Mouse (Mus musculus): ENCODE results near the gene Chkb. TPM values are rescaled to one million over a fixed set of nuclear protein-coding genes. Genes with fewer than 3 reads are reported as not detected.

Chkb gene
- total and polyA plus RNA-seq, 2 experiments from 2014 or later = 78.3 to 130 TPM

GRCm38 (mm10) chr15:89461321-89461720, 31.6 kb upstream of the Chkb start:
- Histone ChIP-seq H3K27ac (ENCODE audit: low read depth) (no peak overlapping the region), H3K4me2 (ENCODE audit: low read depth, low read length) (no peak overlapping the region), H3K4me1 (ENCODE audit: control insufficient read depth, insufficient read depth) (no peaks in the 10 kb centered on the region), H3K27me3 (ENCODE audit: control insufficient read depth, insufficient read depth, low read length) (peaks cover 13% of the 10 kb centered on the region; the same call in 1 of the 2 replicates), H3K4me3 (ENCODE audit: low read depth, low read length) (no peak overlapping the region), H3K9ac (replicated peaks; ENCODE audit: low read depth, low read length) (no peak overlapping the region), H3K36me3 (replicated peaks; ENCODE audit: control insufficient read depth, insufficient read depth, low read length) (no peaks in the 10 kb centered on the region), H3K9me3 (replicated peaks; ENCODE audit: control insufficient read depth, low read length) (no peaks in the 10 kb centered on the region)
- ATAC-seq (ENCODE audit: insufficient read depth, low read depth) (no peak), DNase-seq (ENCODE audit: low spot score) (no peak)
- TF ChIP-seq CTCF (IDR thresholded peaks at IDR 0.05; ENCODE audit: low read depth) (no peak), EP300 (IDR thresholded peaks at IDR 0.05; ENCODE audit: low read depth) (no peak)
- 59% methylated on average over 15 of the region's 15 CpGs for WGBS

DNA sequence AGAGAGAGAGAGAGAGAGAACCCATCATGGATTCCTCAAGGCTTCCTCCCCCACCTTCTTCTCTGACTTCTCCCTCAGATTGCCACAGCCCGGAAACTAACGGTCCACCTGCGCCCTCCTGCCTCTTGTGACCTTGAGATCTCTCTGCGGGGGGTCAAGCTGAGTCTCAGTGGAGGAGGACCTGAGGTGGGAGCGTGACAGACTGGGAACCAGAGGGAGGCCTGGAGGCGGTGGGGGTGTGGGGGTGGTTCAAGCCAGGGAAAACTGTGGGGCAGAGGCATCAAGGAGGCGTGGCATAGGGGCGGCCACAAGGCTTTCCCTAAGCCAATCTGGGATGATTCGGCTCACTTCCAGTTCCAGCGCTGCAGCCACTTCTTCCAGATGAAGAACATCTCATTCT, 30.6 kb upstream of the Chkb start:
- DNase-seq (ENCODE audit: low spot score) (no peak), ATAC-seq (ENCODE audit: insufficient read depth, low read depth) (no peak)
- no peaks in the 10 kb centered on the region for H3K9me3 ChIP-seq (replicated peaks; ENCODE audit: control insufficient read depth, low read length)
- TF ChIP-seq EP300 (IDR thresholded peaks at IDR 0.05; ENCODE audit: low read depth) = no peak
- no peak for TF ChIP-seq CTCF (IDR thresholded peaks at IDR 0.05; ENCODE audit: low read depth)
- H3K27ac ChIP-seq (ENCODE audit: low read depth) = no peak overlapping the region
- H3K4me1 ChIP-seq (ENCODE audit: control insufficient read depth, insufficient read depth) = no peaks in the 10 kb centered on the region
- H3K4me2 ChIP-seq (ENCODE audit: low read depth, low read length) = no peak overlapping the region
- 59% methylated on average over 9 of the region's 10 CpGs for WGBS
- H3K9ac ChIP-seq (replicated peaks; ENCODE audit: low read depth, low read length) = no peak overlapping the region
- peaks cover 23% of the 10 kb centered on the region for H3K27me3 ChIP-seq (ENCODE audit: control insufficient read depth, insufficient read depth, low read length)
- H3K4me3 ChIP-seq (ENCODE audit: low read depth, low read length) = no peak overlapping the region
- no peaks in the 10 kb centered on the region for H3K36me3 ChIP-seq (replicated peaks; ENCODE audit: control insufficient read depth, insufficient read depth, low read length)

DNA sequence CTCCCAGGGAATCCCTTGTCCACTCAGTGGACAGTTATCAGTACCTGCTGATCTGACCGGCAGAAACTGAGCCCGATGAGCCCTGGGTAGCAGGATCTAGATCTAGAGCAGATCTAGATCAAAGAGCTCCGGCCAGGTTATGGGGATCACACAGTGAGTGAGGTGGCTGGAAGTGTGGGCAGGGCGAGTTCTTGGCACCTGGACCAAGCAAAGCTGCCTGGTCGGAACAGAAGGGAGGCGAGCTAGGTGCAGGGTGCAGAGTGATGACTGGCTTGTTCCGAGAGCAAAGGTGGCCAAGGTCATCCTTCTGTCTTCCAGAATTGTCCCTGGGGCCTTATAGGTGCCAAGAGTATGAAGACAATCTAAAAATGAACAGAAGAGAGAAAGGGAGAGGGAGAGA, 30.1 kb upstream of the Chkb start:
- no peak overlapping the region for H3K4me2 ChIP-seq (ENCODE audit: low read depth, low read length)
- H3K4me1 ChIP-seq (ENCODE audit: control insufficient read depth, insufficient read depth) = no peaks in the 10 kb centered on the region
- WGBS = 65% methylated on average over 7 of the region's 7 CpGs
- H3K9me3 ChIP-seq (replicated peaks; ENCODE audit: control insufficient read depth, low read length) = no peaks in the 10 kb centered on the region
- H3K27ac ChIP-seq (ENCODE audit: low read depth) = no peak overlapping the region
- H3K9ac ChIP-seq (replicated peaks; ENCODE audit: low read depth, low read length) = no peak overlapping the region
- peaks cover 28% of the 10 kb centered on the region for H3K27me3 ChIP-seq (ENCODE audit: control insufficient read depth, insufficient read depth, low read length)
- TF ChIP-seq CTCF (IDR thresholded peaks at IDR 0.05; ENCODE audit: low read depth) (no peak), EP300 (IDR thresholded peaks at IDR 0.05; ENCODE audit: low read depth) (no peak)
- ATAC-seq (ENCODE audit: insufficient read depth, low read depth) = no peak
- no peak for DNase-seq (ENCODE audit: low spot score)
- no peak overlapping the region for H3K4me3 ChIP-seq (ENCODE audit: low read depth, low read length)
- no peaks in the 10 kb centered on the region for H3K36me3 ChIP-seq (replicated peaks; ENCODE audit: control insufficient read depth, insufficient read depth, low read length)

GRCm38 (mm10) chr15:89458942-89459341, 29.2 kb upstream of the Chkb start:
- ATAC-seq (ENCODE audit: insufficient read depth, low read depth) (no peak), DNase-seq (ENCODE audit: low spot score) (no peak)
- 83% methylated on average over 15 of the region's 15 CpGs for WGBS
- H3K9ac ChIP-seq (replicated peaks; ENCODE audit: low read depth, low read length) = no peak overlapping the region
- H3K27me3 ChIP-seq (ENCODE audit: control insufficient read depth, insufficient read depth, low read length) = peaks cover 37% of the 10 kb centered on the region
- H3K9me3 ChIP-seq (replicated peaks; ENCODE audit: control insufficient read depth, low read length) = no peaks in the 10 kb centered on the region
- no peak for TF ChIP-seq EP300 (IDR thresholded peaks at IDR 0.05; ENCODE audit: low read depth)
- no peak for TF ChIP-seq CTCF (IDR thresholded peaks at IDR 0.05; ENCODE audit: low read depth)
- no peak overlapping the region for H3K4me2 ChIP-seq (ENCODE audit: low read depth, low read length)
- no peaks in the 10 kb centered on the region for H3K36me3 ChIP-seq (replicated peaks; ENCODE audit: control insufficient read depth, insufficient read depth, low read length)
- no peak overlapping the region for H3K4me3 ChIP-seq (ENCODE audit: low read depth, low read length)
- H3K4me1 ChIP-seq (ENCODE audit: control insufficient read depth, insufficient read depth) = peaks cover 2% of the 10 kb centered on the region
- H3K27ac ChIP-seq (ENCODE audit: low read depth) = no peak overlapping the region

GRCm38 (mm10) chr15:89455642-89456041, 25.9 kb upstream of the Chkb start:
- Histone ChIP-seq H3K4me3 (ENCODE audit: low read depth, low read length) (no peak overlapping the region), H3K9ac (replicated peaks; ENCODE audit: low read depth, low read length) (no peak overlapping the region), H3K9me3 (replicated peaks; ENCODE audit: control insufficient read depth, low read length) (no peaks in the 10 kb centered on the region), H3K4me2 (ENCODE audit: low read depth, low read length) (no peak overlapping the region), H3K27me3 (ENCODE audit: control insufficient read depth, insufficient read depth, low read length) (peaks cover 48% of the 10 kb centered on the region), H3K27ac (ENCODE audit: low read depth) (no peak overlapping the region), H3K36me3 (replicated peaks; ENCODE audit: control insufficient read depth, insufficient read depth, low read length) (no peaks in the 10 kb centered on the region), H3K4me1 (ENCODE audit: control insufficient read depth, insufficient read depth) (peaks cover 7% of the 10 kb centered on the region)
- no peak for ATAC-seq (ENCODE audit: insufficient read depth, low read depth)
- TF ChIP-seq CTCF (IDR thresholded peaks at IDR 0.05; ENCODE audit: low read depth) (no peak), EP300 (IDR thresholded peaks at IDR 0.05; ENCODE audit: low read depth) (no peak)
- DNase-seq (ENCODE audit: low spot score) = no peak
- whole genome bisulfite sequencing = 56% methylated on average over 6 of the region's 6 CpGs

DNA sequence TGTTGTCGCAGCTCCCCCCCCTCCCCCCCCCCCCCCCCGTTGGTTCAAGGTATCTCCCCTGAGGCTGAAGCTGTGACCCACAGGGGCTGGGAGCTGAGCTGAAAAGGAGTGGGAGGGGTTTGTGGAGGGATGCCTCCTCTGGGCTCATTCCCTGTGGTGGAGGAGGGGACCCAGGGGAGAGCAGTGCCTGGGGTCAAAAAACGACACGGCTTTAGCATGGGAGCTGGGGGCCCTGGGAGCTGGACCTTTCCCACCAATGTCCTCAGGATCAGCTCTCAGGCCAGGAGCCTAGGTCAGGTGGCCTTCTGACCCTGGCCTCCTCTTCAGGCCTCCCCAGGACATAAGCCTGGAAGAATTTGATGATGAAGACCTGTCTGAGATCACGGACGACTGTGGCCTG, 25.1 kb upstream of the Chkb start:
- Histone ChIP-seq H3K27ac (ENCODE audit: low read depth) (no peak overlapping the region), H3K36me3 (replicated peaks; ENCODE audit: control insufficient read depth, insufficient read depth, low read length) (no peaks in the 10 kb centered on the region), H3K4me2 (ENCODE audit: low read depth, low read length) (no peak overlapping the region), H3K9me3 (replicated peaks; ENCODE audit: control insufficient read depth, low read length) (no peaks in the 10 kb centered on the region), H3K4me3 (ENCODE audit: low read depth, low read length) (no peak overlapping the region), H3K4me1 (ENCODE audit: control insufficient read depth, insufficient read depth) (peaks cover 7% of the 10 kb centered on the region), H3K9ac (replicated peaks; ENCODE audit: low read depth, low read length) (no peak overlapping the region), H3K27me3 (ENCODE audit: control insufficient read depth, insufficient read depth, low read length) (peaks cover 46% of the 10 kb centered on the region)
- DNase-seq (ENCODE audit: low spot score) (no peak), ATAC-seq (ENCODE audit: insufficient read depth, low read depth) (no peak)
- no peak for TF ChIP-seq EP300 (IDR thresholded peaks at IDR 0.05; ENCODE audit: low read depth)
- no peak for TF ChIP-seq CTCF (IDR thresholded peaks at IDR 0.05; ENCODE audit: low read depth)
- WGBS = 33% methylated on average over 4 of the region's 6 CpGs
